Mouse (Mus musculus): ENCODE data around the gene Ptprb.

Ptprb gene

GRCm38 (mm10) chr10:116275280-116275679, at the start of gene Ptprb:
Ptprb (plus strand) TSS chr10:116275523.
- no peak for DNase-seq (ENCODE audit: low read depth, low spot score)

- DNase-seq (ENCODE audit: low read depth, low spot score), result peak; percentile 21
These were observed 40.0 kb upstream of the Ptprb start for GRCm38 (mm10) chr10:116235299-116235698.

GRCm38 (mm10) chr10:116242200-116242599, 33.1 kb upstream of the Ptprb start:
- no peak for DNase-seq (ENCODE audit: low read depth, low spot score)

DNA sequence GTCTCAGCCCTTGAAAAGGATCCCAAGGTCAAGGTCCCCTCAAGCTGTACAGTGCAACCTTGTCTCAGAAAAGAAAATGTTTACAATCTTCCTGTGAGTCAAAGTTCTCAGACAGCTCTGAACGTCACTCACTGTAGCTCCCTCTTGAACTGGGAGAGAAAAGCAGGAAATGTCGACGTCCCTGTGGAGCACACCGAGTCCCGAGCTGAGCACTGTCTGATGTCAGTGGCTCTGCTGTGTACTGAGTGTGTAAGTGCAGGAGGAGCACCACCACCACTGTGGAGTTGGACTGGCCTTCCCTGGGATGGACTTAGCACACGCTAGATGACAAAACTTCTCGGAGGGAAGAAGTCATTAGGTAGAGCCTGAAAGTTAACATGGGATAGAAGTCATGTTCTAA, 31.9 kb upstream of the Ptprb start:
- DNase-seq (ENCODE audit: low read depth, low spot score), result peak; percentile 3

GRCm38 (mm10) chr10:116245632-116246031, 29.7 kb upstream of the Ptprb start:
- no peak for DNase-seq (ENCODE audit: low read depth, low spot score)

DNA sequence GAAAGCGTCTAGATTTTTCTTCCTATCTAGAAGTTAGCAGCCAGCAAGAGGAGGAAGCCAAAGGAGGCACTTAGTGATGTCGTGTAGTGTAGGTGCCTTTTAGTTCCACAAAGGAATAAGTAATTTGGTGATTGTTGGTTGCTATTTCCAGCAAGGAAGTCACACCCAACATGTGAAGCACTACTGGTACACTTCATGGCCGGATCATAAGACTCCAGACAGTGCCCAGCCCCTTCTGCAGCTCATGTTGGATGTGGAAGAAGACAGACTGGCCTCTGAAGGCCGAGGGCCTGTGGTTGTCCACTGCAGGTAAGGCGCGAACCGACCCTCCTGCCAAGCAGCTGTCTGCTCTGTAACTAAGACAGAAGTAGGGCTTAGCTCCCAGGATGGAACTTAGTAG, 22.7 kb upstream of the Ptprb start:
- no peak for DNase-seq (ENCODE audit: low read depth, low spot score)

GRCm38 (mm10) chr10:116253972-116254371, 21.4 kb upstream of the Ptprb start:
- DNase-seq (ENCODE audit: low read depth, low spot score), result no peak

GRCm38 (mm10) chr10:116259298-116259697, 16.0 kb upstream of the Ptprb start:
- DNase-seq (ENCODE audit: low read depth, low spot score), result no peak

GRCm38 (mm10) chr10:116260658-116261433, 14.5 kb upstream of the Ptprb start:
- peak; percentile 52 for DNase-seq (ENCODE audit: low read depth, low spot score)

- no peak for DNase-seq (ENCODE audit: low read depth, low spot score)
These were observed 13.8 kb upstream of the Ptprb start for GRCm38 (mm10) chr10:116261559-116261958.

GRCm38 (mm10) chr10:116264521-116264920, 10.8 kb upstream of the Ptprb start:
- no peak for DNase-seq (ENCODE audit: low read depth, low spot score)

DNA sequence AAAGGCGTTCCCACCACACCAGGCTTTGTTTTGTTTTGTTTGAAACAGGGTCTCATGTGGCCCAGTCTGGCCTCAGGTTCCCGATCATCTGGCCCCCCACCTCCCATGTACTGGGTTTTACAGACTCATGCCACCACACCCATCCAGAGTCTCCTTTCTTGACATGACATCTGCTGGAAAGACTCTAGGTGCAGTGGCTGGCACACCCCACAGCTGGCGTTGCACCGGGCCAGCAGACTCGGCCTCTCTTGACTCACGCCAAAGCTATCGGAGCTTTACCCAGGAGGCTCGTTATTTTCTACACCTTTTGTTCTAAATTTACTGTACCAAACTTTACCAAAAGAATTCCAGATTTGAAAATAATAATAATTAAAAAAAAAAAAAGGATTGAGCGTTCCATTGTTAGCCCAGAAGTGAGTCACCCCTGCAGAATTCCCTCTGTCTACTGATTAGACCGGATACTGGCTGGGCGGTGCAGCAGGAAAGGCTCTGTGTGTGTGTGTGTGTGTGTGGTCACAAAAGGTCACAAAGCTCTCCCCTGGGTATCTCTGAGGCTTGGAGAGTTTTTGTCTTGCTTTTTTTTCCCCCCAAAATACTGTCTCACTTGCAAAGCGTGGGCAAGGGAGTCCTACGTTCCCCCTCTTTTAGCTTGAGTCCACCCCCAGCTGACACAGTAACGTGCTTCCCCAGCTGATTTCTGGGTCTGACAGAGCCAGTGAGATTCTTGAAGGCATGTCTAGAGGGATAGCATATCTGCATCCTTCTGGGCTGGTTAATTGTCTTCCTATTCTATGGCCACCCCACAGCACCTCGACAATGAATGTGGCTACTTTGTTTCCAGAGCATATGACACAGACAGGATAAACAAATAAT, 8.5 kb upstream of the Ptprb start:
- DNase-seq (ENCODE audit: low read depth, low spot score), result no peak

DNA sequence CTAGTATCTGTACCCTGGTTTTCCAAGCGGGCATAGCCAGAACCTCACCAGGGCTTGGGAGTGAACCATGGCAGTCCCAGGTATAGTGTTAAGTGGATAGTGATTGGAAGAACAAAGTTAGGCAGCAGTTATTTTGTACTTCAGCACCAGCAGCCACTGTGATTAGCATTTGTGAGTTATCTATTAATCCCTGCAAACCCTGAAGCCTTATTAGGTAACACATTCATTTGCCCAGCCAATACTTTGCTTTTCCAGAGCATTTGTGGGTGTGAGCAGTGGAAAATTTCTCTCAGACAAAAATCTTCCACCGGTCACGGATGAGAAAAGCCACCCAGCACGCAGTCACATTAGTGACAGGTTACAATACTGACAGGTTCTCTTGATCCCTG, 7.9 kb upstream of the Ptprb start:
- no peak for DNase-seq (ENCODE audit: low read depth, low spot score)

- DNase-seq (ENCODE audit: low read depth, low spot score), result peak; percentile 8
These were observed 7.0 kb upstream of the Ptprb start for GRCm38 (mm10) chr10:116268343-116268742.

DNA sequence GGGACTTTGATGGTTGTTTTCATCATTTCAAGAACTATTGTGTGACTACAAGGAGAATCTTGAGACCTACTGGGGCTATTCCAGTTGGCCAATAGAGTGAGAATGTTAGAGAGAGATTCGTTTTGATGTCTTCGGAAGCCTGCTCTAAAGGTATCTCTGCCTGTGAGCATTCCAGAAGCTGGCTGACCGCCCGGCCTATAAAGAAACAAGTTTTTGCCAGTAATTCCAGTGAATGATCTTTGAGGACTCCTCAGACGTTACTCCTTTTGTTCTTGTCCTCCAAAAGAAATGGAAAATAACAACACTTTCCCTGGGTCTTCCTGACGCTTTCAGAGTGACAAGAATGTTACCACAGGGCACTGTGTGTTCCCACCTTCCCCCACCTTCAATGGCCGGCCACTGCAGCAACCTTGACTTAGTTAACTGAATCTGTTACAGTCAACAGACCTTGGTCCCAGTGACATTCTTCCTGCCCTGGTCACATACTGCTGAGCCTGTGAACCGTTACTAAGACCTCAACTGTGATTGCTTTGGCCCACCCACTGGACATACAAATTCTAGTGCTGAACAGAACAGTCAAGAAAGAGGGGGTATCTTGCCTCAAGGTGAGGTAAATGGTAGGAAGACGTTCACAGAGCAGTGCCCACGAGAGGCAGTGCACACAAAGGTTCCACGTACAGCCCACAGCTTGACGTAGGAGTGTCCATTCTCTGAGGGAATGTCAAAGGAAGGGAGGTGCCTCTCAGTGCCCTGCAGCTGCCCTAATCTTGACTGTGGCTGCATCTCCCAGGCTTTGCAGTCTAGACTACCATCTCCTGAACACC, 4.5 kb upstream of the Ptprb start:
- DNase-seq (ENCODE audit: low read depth, low spot score), result no peak

GRCm38 (mm10) chr10:116271470-116271915, 3.8 kb upstream of the Ptprb start:
- no peak for DNase-seq (ENCODE audit: low read depth, low spot score)

GRCm38 (mm10) chr10:116272156-116272555, 3.2 kb upstream of the Ptprb start:
- DNase-seq (ENCODE audit: low read depth, low spot score), result no peak

GRCm38 (mm10) chr10:116286697-116287344, 11.5 kb downstream of the Ptprb start:
- DNase-seq (ENCODE audit: low read depth, low spot score), result no peak

- DNase-seq (ENCODE audit: low read depth, low spot score), result peak; percentile 69
These were observed 12.8 kb downstream of the Ptprb start for GRCm38 (mm10) chr10:116288130-116288529.

GRCm38 (mm10) chr10:116290483-116290882, 15.2 kb downstream of the Ptprb start:
- DNase-seq (ENCODE audit: low read depth, low spot score), result no peak

GRCm38 (mm10) chr10:116291153-116291755, 15.9 kb downstream of the Ptprb start:
- no peak for DNase-seq (ENCODE audit: low read depth, low spot score)
